Mouse (Mus musculus): ENCODE data around the gene Olfr1184. TPM values are rescaled to one million over a fixed set of nuclear protein-coding genes. Genes with fewer than 3 reads are reported as not detected.
"Not testable (repeated sequence)": the region's sequence is repeated elsewhere in the genome, so short reads cannot be mapped to it uniquely, and the experiment has no call there.

The Olfr1184 gene
- not detected in 2 replicates for polyA plus RNA-seq (2015; fragmentation: Nextera tagmentation; extraction: Ambion mirVana)

DNA sequence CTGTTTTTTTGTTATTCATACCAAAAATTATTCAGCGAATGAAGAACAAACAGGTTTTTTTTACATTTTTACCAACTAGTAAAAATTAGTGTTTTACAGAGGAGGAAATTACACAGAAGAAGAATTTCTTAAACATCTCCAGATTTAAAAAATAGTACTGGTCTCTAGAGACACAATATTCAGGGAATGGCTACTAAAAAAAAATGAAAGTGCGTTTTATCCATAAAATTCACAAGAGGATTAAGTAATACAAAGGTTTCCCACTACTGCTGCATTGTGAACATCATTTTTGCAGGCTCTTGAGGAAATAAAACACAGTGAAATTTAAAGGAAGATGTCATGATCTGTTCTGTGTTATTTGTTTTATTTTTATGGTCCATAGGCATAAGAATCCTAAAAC, at the start of gene Olfr1184:
TSS of gene Olfr1184 (plus strand) at position 301 of the 400 bp plus-strand sequence.
- Histone ChIP-seq H3K4me3 (replicated peaks) (no peak within 1 kb of the TSS), H3K27me3 (no peaks in the 10 kb centered on the region), H3K9ac (replicated peaks) (no peak within 1 kb of the TSS), H3K36me3 (no peaks in the 10 kb centered on the region), H3K4me2 (replicated peaks) (no peak within 1 kb of the TSS), H3K4me1 (replicated peaks) (no peaks in the 10 kb centered on the region), H3K9me3 (no peaks in the 10 kb centered on the region), H3K27ac (no peak within 1 kb of the TSS)
- no peak for ATAC-seq
- WGBS: 87% methylated on average over 2 of the region's 2 CpGs

DNA sequence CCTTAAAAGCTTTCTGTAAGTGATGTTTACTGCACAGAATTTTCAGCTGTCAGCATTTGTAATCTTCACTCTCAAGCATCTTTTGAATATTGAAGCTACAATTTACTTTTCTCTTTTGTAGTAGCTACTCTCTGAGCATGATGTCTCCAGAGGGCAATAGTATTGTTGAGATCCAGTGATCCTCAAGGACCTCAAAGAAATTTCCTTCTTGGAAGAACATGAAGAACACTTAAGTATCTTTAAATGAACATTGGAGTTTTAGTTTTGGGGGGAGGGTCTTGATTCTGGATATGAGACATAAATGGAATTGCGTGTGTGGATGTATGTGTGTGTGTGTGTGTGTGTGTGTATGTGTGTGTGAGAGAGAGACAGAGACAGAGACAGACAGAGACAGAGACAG, 34.4 kb upstream of the Olfr1184 start, which contains the start of gene Gm13757:
TSS of gene Gm13757 (minus strand) at position 101 of the 400 bp plus-strand sequence.
- H3K4me2 ChIP-seq (replicated peaks): no peak within 1 kb of the TSS
- ATAC-seq: no peak
- H3K4me1 ChIP-seq (replicated peaks): no peaks in the 10 kb centered on the region
- H3K27me3 ChIP-seq: no peaks in the 10 kb centered on the region
- 93% methylated on average over 1 of the region's 1 CpGs for WGBS
- H3K9me3 ChIP-seq: no peaks in the 10 kb centered on the region
- H3K27ac ChIP-seq: no peak within 1 kb of the TSS
- H3K9ac ChIP-seq (replicated peaks): no peak within 1 kb of the TSS
- H3K4me3 ChIP-seq (replicated peaks): no peak within 1 kb of the TSS
- no peaks in the 10 kb centered on the region for H3K36me3 ChIP-seq

DNA sequence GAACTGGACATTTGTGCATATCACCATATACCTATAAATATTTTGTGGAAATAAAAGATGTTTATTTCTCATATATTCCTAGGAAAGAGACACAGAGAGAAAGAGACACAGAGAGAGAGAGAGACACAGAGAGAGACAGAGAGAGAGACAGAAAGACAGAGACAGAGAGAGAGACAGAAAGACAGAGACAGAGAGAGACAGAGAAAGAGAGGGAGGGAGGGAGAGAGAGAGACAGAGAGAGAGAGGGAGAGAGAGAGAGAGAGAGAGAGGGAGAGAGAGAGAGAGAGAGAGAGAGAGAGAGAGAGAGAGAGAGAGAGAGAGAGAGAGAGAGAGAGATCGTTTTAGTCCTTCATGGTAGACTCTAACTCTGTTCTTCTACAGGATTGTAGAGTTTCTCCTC, 28.8 kb upstream of the Olfr1184 start, which contains the start of gene Olfr1183:
TSS of gene Olfr1183 (plus strand) at position 301 of the 400 bp plus-strand sequence.
- H3K4me3 ChIP-seq (replicated peaks); H3K9me3 ChIP-seq; H3K4me1 ChIP-seq (replicated peaks); H3K36me3 ChIP-seq; ATAC-seq; H3K27ac ChIP-seq; H3K4me2 ChIP-seq (replicated peaks); H3K27me3 ChIP-seq; H3K9ac ChIP-seq (replicated peaks): not testable (repeated sequence)
- 100% methylated on average over 1 of the region's 1 CpGs for WGBS

DNA sequence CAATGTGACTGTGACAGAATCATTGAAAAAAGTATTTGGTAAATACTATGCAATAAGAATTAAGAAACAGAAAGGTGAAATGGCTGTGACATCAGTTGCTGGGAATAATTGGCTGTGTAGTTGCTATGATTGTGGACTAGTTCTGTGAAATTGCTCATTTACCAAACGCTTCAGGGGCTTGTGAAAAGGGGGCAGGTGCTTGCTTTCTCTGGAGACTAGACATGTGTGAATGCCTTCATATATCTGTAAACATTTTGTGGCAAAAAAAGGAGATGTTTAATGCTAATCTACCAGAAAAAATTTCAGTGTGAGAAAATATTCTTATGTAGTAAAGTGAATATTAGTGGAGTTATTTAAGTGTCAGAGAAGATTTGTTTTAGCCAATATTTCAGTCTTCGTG, 9.6 kb downstream of the Olfr1184 start, which contains the start of gene Olfr1185-ps1:
TSS of gene Olfr1185-ps1 (plus strand) at position 301 of the 400 bp plus-strand sequence.
- WGBS: 79% methylated on average over 2 of the region's 2 CpGs
- no peak for ATAC-seq
- no peaks in the 10 kb centered on the region for H3K36me3 ChIP-seq
- no peak within 1 kb of the TSS for H3K9ac ChIP-seq (replicated peaks)
- no peaks in the 10 kb centered on the region for H3K9me3 ChIP-seq
- no peaks in the 10 kb centered on the region for H3K4me1 ChIP-seq (replicated peaks)
- no peak within 1 kb of the TSS for H3K27ac ChIP-seq
- H3K4me3 ChIP-seq (replicated peaks): no peak within 1 kb of the TSS
- no peaks in the 10 kb centered on the region for H3K27me3 ChIP-seq
- no peak within 1 kb of the TSS for H3K4me2 ChIP-seq (replicated peaks)

DNA sequence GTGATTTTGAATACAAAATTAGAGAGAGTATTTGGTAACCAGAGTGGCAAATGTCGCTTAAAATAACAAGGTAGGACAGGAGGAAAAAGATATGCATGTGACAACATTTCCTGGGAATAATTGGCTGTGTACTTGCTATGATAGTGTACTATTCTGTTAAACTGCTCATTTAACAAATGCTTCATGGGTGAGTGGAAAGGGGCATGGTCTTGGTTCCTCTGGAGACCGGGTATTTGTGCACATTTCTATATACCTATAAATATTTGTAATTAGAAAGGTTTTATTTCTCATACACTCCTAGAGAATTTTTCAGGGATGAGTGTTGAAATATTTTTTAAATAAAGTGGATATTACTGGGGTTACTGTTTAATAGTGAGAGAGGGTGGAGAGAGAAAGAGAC, 34.9 kb downstream of the Olfr1184 start, which contains the start of gene Olfr1186:
TSS of gene Olfr1186 (plus strand) at position 301 of the 400 bp plus-strand sequence.
- H3K4me2 ChIP-seq (replicated peaks): no peak within 1 kb of the TSS
- no peak within 1 kb of the TSS for H3K4me3 ChIP-seq (replicated peaks)
- no peak within 1 kb of the TSS for H3K27ac ChIP-seq
- no peak within 1 kb of the TSS for H3K9ac ChIP-seq (replicated peaks)
- no peak for ATAC-seq
- 85% methylated on average over 2 of the region's 2 CpGs for WGBS
- H3K4me1 ChIP-seq (replicated peaks): no peaks in the 10 kb centered on the region
- no peaks in the 10 kb centered on the region for H3K27me3 ChIP-seq
- H3K36me3 ChIP-seq: no peaks in the 10 kb centered on the region
- no peaks in the 10 kb centered on the region for H3K9me3 ChIP-seq

DNA sequence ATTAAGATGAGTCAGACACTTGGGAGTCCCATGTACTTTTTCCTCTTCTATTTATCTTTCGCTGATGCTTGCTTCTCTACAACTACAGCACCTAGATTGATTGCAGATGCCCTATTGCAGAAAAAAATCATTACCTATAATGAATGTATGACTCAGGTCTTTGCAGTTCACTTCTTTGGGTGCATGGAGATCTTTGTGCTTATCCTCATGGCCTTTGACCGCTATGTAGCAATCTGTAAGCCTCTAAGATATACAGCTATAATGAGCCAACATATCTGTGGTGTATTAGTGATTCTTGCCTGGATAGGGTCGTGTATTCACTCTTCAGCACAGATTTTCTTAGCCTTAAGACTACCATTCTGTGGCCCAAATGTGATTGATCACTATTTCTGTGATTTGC, 42.3 kb downstream of the Olfr1184 start:
- no peak for ATAC-seq
- Histone ChIP-seq H3K4me1 (replicated peaks) (no peaks in the 10 kb centered on the region), H3K27ac (no peak overlapping the region), H3K9ac (replicated peaks) (no peak overlapping the region), H3K27me3 (no peaks in the 10 kb centered on the region), H3K4me2 (replicated peaks) (no peak overlapping the region), H3K9me3 (no peaks in the 10 kb centered on the region), H3K36me3 (no peaks in the 10 kb centered on the region), H3K4me3 (replicated peaks) (no peak overlapping the region)
- WGBS: 73% methylated on average over 3 of the region's 3 CpGs

Other genes with a start within 250 kb of the Olfr1184 start
- gene Olfr1173, start 203.7 kb upstream of the Olfr1184 start, polyA plus RNA-seq (2015; fragmentation: Nextera tagmentation; extraction: Ambion mirVana): not detected in 2 replicates
- gene Olfr1174-ps, start 168.5 kb upstream of the Olfr1184 start, polyA plus RNA-seq (2015; fragmentation: Nextera tagmentation; extraction: Ambion mirVana): not detected in 2 replicates
- gene Olfr1175-ps, start 156.4 kb upstream of the Olfr1184 start, polyA plus RNA-seq (2015; fragmentation: Nextera tagmentation; extraction: Ambion mirVana): not detected in 2 replicates
- gene Olfr1176, start 146.9 kb upstream of the Olfr1184 start, polyA plus RNA-seq (2015; fragmentation: Nextera tagmentation; extraction: Ambion mirVana): not detected in 2 replicates
- not detected in 2 replicates for gene Olfr1177-ps, start 137.1 kb upstream of the Olfr1184 start, polyA plus RNA-seq (2015; fragmentation: Nextera tagmentation; extraction: Ambion mirVana)
- not detected in 2 replicates for gene Olfr1178, start 96.5 kb upstream of the Olfr1184 start, polyA plus RNA-seq (2015; fragmentation: Nextera tagmentation; extraction: Ambion mirVana)
- not detected in 2 replicates for gene Olfr1179, start 77.1 kb upstream of the Olfr1184 start, polyA plus RNA-seq (2015; fragmentation: Nextera tagmentation; extraction: Ambion mirVana)
- not detected in 2 replicates for gene Olfr1180, start 64.4 kb upstream of the Olfr1184 start, polyA plus RNA-seq (2015; fragmentation: Nextera tagmentation; extraction: Ambion mirVana)
- not detected in 2 replicates for gene Olfr1181, start 57.4 kb upstream of the Olfr1184 start, polyA plus RNA-seq (2015; fragmentation: Nextera tagmentation; extraction: Ambion mirVana)
- not detected in 2 replicates for gene Gm13757, start 34.5 kb upstream of the Olfr1184 start, polyA plus RNA-seq (2015; fragmentation: Nextera tagmentation; extraction: Ambion mirVana)
- gene Olfr1183, start 28.7 kb upstream of the Olfr1184 start, polyA plus RNA-seq (2015; fragmentation: Nextera tagmentation; extraction: Ambion mirVana): not detected in 2 replicates
- gene Olfr1185-ps1, start 9.7 kb downstream of the Olfr1184 start, polyA plus RNA-seq (2015; fragmentation: Nextera tagmentation; extraction: Ambion mirVana): not detected in 2 replicates
- gene Olfr1186, start 35.0 kb downstream of the Olfr1184 start, polyA plus RNA-seq (2015; fragmentation: Nextera tagmentation; extraction: Ambion mirVana): not detected in 2 replicates
- gene Olfr1188, start 73.3 kb downstream of the Olfr1184 start, polyA plus RNA-seq (2015; fragmentation: Nextera tagmentation; extraction: Ambion mirVana): not detected in 2 replicates
- not detected in 2 replicates for gene Olfr1189, start 102.9 kb downstream of the Olfr1184 start, polyA plus RNA-seq (2015; fragmentation: Nextera tagmentation; extraction: Ambion mirVana)
- not detected in 2 replicates for gene Olfr1191-ps1, start 156.9 kb downstream of the Olfr1184 start, polyA plus RNA-seq (2015; fragmentation: Nextera tagmentation; extraction: Ambion mirVana)
- gene Olfr1192-ps1, start 164.9 kb downstream of the Olfr1184 start, polyA plus RNA-seq (2015; fragmentation: Nextera tagmentation; extraction: Ambion mirVana): not detected in 2 replicates
- gene Olfr1193, start 192.0 kb downstream of the Olfr1184 start, polyA plus RNA-seq (2015; fragmentation: Nextera tagmentation; extraction: Ambion mirVana): not detected in 2 replicates
- not detected in 2 replicates for gene Olfr1195, start 205.6 kb downstream of the Olfr1184 start, polyA plus RNA-seq (2015; fragmentation: Nextera tagmentation; extraction: Ambion mirVana)
- gene Olfr1196, start 221.0 kb downstream of the Olfr1184 start, polyA plus RNA-seq (2015; fragmentation: Nextera tagmentation; extraction: Ambion mirVana): 0.11 TPM in 1 of 2 replicates, not detected in the other
- not detected in 2 replicates for gene Olfr1197, start 248.8 kb downstream of the Olfr1184 start, polyA plus RNA-seq (2015; fragmentation: Nextera tagmentation; extraction: Ambion mirVana)